Mouse (Mus musculus): ENCODE results near the gene Mrps7. TPM values are rescaled to one million over a fixed set of nuclear protein-coding genes. Genes with fewer than 3 reads are reported as not detected.
"Not testable (repeated sequence)": the region's sequence is repeated elsewhere in the genome, so short reads cannot be mapped to it uniquely, and the experiment has no call there.

Gene Mrps7
- total RNA-seq, 4 experiments from 2014 or later: 73.4 to 84.2 (median 81.8) TPM

GRCm38 (mm10) chr11:115645498-115645897 lies 41.8 kb downstream of the Mrps7 start:
- not testable (repeated sequence) for DNase-seq (ENCODE audit: low spot score in 2 of 2)

GRCm38 (mm10) chr11:115646439-115646838 lies 42.7 kb downstream of the Mrps7 start:
- DNase-seq (ENCODE audit: low spot score in 2 of 2): no peak

- DNase-seq (ENCODE audit: low spot score in 2 of 2): no peak
Measured at GRCm38 (mm10) chr11:115647459-115647858, 43.7 kb downstream of the Mrps7 start.

GRCm38 (mm10) chr11:115649706-115650105 lies 46.0 kb downstream of the Mrps7 start:
- no peak for DNase-seq (ENCODE audit: low spot score in 2 of 2)

GRCm38 (mm10) chr11:115651680-115652079 lies 48.0 kb downstream of the Mrps7 start:
- no peak for DNase-seq (ENCODE audit: low spot score in 2 of 2)

GRCm38 (mm10) chr11:115653194-115653593 lies 49.5 kb downstream of the Mrps7 start:
- DNase-seq (ENCODE audit: low spot score in 2 of 2): no peak

- no peak for DNase-seq (ENCODE audit: low spot score in 2 of 2)
Measured at GRCm38 (mm10) chr11:115654128-115654527, 50.4 kb downstream of the Mrps7 start.

Other genes starting within 250 kb of the Mrps7 start
- gene Hid1, start 236.2 kb upstream of the Mrps7 start, total RNA-seq (2022): 1 to 10 TPM in 2 of 4 experiments, under 1 TPM in 2; 0.68 to 2.7 (median 1.2) TPM
- gene Cdr2l, start 222.0 kb upstream of the Mrps7 start, total RNA-seq (2022): 1 to 10 TPM in 3 of 4 experiments, under 1 TPM in 1; 0.77 to 1.6 (median 1.1) TPM
- gene Mrpl58, start 200.2 kb upstream of the Mrps7 start, total RNA-seq (2022): 10 to 100 TPM; 79.1 to 92.9 (median 87.4) TPM
- gene Atp5h, start 184.0 kb upstream of the Mrps7 start, total RNA-seq (2022): 100 to 1,000 TPM; 638 to 797 (median 746) TPM
- 10 to 100 TPM; 15.0 to 18.5 (median 16.4) TPM for gene Kctd2, start 183.8 kb upstream of the Mrps7 start, total RNA-seq (2022)
- gene Trim80, start 163.4 kb upstream of the Mrps7 start, total RNA-seq (2022): not detected
- not detected for gene Slc16a5, start 141.5 kb upstream of the Mrps7 start, total RNA-seq (2022)
- 1 to 10 TPM; 1.0 to 1.8 (median 1.5) TPM for gene Armc7, start 128.3 kb upstream of the Mrps7 start, total RNA-seq (2022)
- gene Nt5c, start 112.1 kb upstream of the Mrps7 start, total RNA-seq (2022): 1 to 10 TPM; 5.4 to 7.4 (median 6.6) TPM
- 10 to 100 TPM; 64.3 to 70.0 (median 66.3) TPM for gene Jpt1, start 89.5 kb upstream of the Mrps7 start, total RNA-seq (2022)
- 100 to 1,000 TPM; 138 to 163 (median 141) TPM for gene Sumo2, start 67.6 kb upstream of the Mrps7 start, total RNA-seq (2022)
- gene Nup85, start 39.5 kb upstream of the Mrps7 start, total RNA-seq (2022): 10 to 100 TPM; 16.6 to 21.7 (median 20.9) TPM
- 10 to 100 TPM; 10.3 to 14.5 (median 11.6) TPM for gene Gga3, start 126 bp downstream of the Mrps7 start, total RNA-seq (2022)
- 10 to 100 TPM; 34.1 to 43.9 (median 40.3) TPM for gene Mif4gd, start 9.0 kb downstream of the Mrps7 start, total RNA-seq (2022)
- gene Slc25a19, start 24.4 kb downstream of the Mrps7 start, total RNA-seq (2022): 10 to 100 TPM; 35.7 to 45.7 (median 40.7) TPM
- 10 to 100 TPM; 60.8 to 77.6 (median 67.7) TPM for gene Grb2, start 104.7 kb downstream of the Mrps7 start, total RNA-seq (2022)
- 100 to 1,000 TPM in 3 of 4 experiments, 10 to 100 TPM in 1; 90.5 to 118 (median 104) TPM for gene Tmem94, start 161.5 kb downstream of the Mrps7 start, total RNA-seq (2022)
- 10 to 100 TPM; 11.6 to 14.6 (median 12.3) TPM for gene Caskin2, start 209.7 kb downstream of the Mrps7 start, total RNA-seq (2022)
- gene Tsen54, start 210.8 kb downstream of the Mrps7 start, total RNA-seq (2022): 1 to 10 TPM; 4.8 to 7.2 (median 5.7) TPM
- gene Llgl2, start 220.1 kb downstream of the Mrps7 start, total RNA-seq (2022): 10 to 100 TPM in 2 of 4 experiments, 1 to 10 TPM in 2; 6.6 to 20.8 (median 9.5) TPM